Mouse (Mus musculus) hindbrain, embryonic 13.5 days (tissue): ENCODE data around the gene Kcna6. TPM values are rescaled to one million over a fixed set of nuclear protein-coding genes. Genes with fewer than 3 reads are reported as not detected.

ENCODE experiments used
- ATAC-seq: fragments of 200-750 bp; cut with Nextera tagmentation; 2 replicates; pipeline ENCODE4 v1.8.0; 2017; ENCODE audit warnings: moderate TSS enrichment; ENCODE audit not compliant: low FRiP score
- H3K27ac ChIP-seq: fragments of 300-500 bp; sonication (generic); 2 replicates; pipeline ENCODE4 v1.5.1; 2015; ENCODE audit warnings: inconsistent platforms, mild to moderate bottlenecking, moderate library complexity
- H3K27me3 ChIP-seq: fragments of 300-500 bp; sonication (generic); 2 replicates; pipeline ENCODE4 v1.6.1; 2015; ENCODE audit warnings: mild to moderate bottlenecking, inconsistent platforms
- H3K36me3 ChIP-seq: fragments of 300-500 bp; sonication (generic); 2 replicates; pipeline ENCODE4 v1.6.1; 2015; ENCODE audit warnings: mild to moderate bottlenecking, inconsistent platforms
- H3K4me1 ChIP-seq: fragments of 300-500 bp; sonication (generic); replicated peaks from 2 replicates; pipeline ENCODE4 v1.6.1; 2015; ENCODE audit warnings: inconsistent platforms
- H3K4me2 ChIP-seq: fragments of 300-500 bp; sonication (generic); 2 replicates; pipeline ENCODE4 v1.6.1; 2015; ENCODE audit warnings: inconsistent platforms, mild to moderate bottlenecking, moderate library complexity
- H3K4me3 ChIP-seq: fragments of 300-500 bp; sonication (generic); 2 replicates; pipeline ENCODE4 v1.5.1; 2015; ENCODE audit warnings: mild to moderate bottlenecking, inconsistent platforms
- H3K9ac ChIP-seq: fragments of 300-500 bp; sonication (generic); 2 replicates; pipeline ENCODE4 v1.6.1; 2015; ENCODE audit warnings: mild to moderate bottlenecking, inconsistent platforms
- H3K9me3 ChIP-seq: fragments of 300-500 bp; sonication (generic); 2 replicates; pipeline ENCODE4 v1.6.1; 2016; ENCODE audit warnings: inconsistent platforms
- WGBS: fragments of 180-500 bp; shearing (Covaris S2); methylation state at CpG from one replicate; pipeline ENCODE4 v1.1.7; 2015; 5-methylcytosine and 5-hydroxymethylcytosine counted together
- polyA plus RNA-seq: library from polyadenylated mRNA; unstranded; fragments of >200 nt; fragmentation: Nextera tagmentation; extraction: Ambion mirVana; gene quantifications from 2 replicates; pipeline ENCODE4 v1.2.1, GENCODE M21; 2015

Kcna6 gene
- 9.7 and 10.2 TPM in 2 replicates for polyA plus RNA-seq

GRCm38 (mm10) chr6:126740211-126741142 lies at the start of gene Kcna6:
Gene Kcna6, minus strand, starts transcription at chr6:126740674.
- Histone ChIP-seq H3K36me3 (no peaks in the 10 kb centered on the region), H3K9ac (peak within 1 kb of the TSS; percentile 75), H3K4me3 (peak within 1 kb of the TSS; percentile 58), H3K27me3 (peaks cover 50% of the 10 kb centered on the region), H3K27ac (peak within 1 kb of the TSS; percentile 72), H3K4me2 (peak within 1 kb of the TSS; percentile 84), H3K9me3 (no peaks in the 10 kb centered on the region), H3K4me1 (peaks cover 35% of the 10 kb centered on the region)
- ATAC-seq = peak; percentile 96
- WGBS = 3% methylated on average over 34 of the region's 36 CpGs

DNA sequence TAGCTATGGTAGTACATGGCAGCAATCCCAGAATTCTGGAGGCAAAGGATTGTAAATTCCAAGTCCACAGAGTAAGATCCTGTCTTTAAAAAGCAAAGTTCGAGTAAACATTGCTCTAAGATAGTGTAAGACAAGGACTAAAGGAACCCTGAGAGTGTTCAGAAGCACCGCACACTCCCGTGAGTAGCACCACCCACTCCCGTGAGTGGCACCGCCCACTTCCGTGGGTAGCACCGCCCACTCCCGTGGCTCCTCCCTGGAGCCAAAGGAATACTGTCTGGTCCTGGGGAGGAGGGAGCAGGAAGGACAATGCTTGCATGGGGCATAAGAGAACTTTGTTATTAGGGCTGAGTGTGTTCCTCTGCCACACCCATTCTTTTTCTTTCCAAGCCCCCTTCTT lies 48.4 kb upstream of the Kcna6 start:
- Histone ChIP-seq H3K36me3 (no peaks in the 10 kb centered on the region), H3K9me3 (no peaks in the 10 kb centered on the region), H3K9ac (no peak overlapping the region), H3K27ac (no peak overlapping the region), H3K27me3 (no peaks in the 10 kb centered on the region), H3K4me3 (no peak overlapping the region), H3K4me1 (no peaks in the 10 kb centered on the region), H3K4me2 (no peak overlapping the region)
- ATAC-seq = no peak
- WGBS = 85% methylated on average over 8 of the region's 8 CpGs

DNA sequence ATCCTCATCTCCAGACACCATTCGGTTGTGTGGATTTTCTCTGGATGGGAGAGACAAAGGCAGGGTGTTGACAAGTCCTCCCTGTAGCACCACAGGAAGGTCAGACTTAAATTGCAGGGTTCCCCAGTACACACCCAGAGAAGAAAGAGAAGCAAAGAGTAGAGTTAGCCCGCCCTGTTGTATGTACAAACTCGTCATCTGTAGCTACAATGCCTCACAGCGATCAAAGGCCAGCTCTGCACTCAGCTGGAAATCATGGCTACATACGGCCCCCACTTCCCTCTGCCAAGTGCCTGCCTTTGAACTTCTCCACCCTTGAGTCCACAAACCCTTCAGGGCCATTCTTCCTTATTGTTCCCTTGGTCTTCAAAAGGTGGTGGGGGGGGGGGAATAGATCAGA lies 43.7 kb upstream of the Kcna6 start:
- WGBS = 57% methylated on average over 5 of the region's 5 CpGs
- no peak for ATAC-seq
- Histone ChIP-seq H3K4me3 (no peak overlapping the region), H3K27ac (no peak overlapping the region), H3K4me2 (no peak overlapping the region), H3K9me3 (no peaks in the 10 kb centered on the region), H3K36me3 (no peaks in the 10 kb centered on the region), H3K9ac (no peak overlapping the region), H3K27me3 (no peaks in the 10 kb centered on the region), H3K4me1 (no peaks in the 10 kb centered on the region)

DNA sequence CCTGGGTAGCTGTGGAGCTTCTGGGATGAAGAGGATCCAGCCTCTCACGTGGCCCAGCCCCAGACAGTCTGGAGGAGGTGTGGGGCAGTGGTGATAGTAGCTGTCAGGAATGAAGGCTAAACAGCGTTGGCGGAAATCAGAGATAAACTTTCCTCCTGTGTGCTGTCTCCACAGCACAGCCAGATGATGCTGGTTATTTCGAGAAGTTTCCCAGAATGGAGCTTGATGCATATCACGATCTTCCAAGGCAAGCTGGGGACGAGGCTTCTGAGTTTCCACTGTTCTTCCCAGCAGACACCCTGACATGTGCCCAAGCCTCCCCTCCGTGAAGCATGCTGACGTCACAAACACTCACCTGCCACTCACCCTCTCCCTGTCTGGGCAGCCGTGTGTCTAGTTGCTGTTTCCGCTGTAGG lies 43.2 kb upstream of the Kcna6 start:
- Histone ChIP-seq H3K4me1 (no peaks in the 10 kb centered on the region), H3K27me3 (no peaks in the 10 kb centered on the region), H3K9ac (no peak overlapping the region), H3K4me2 (no peak overlapping the region), H3K36me3 (no peaks in the 10 kb centered on the region), H3K9me3 (no peaks in the 10 kb centered on the region), H3K4me3 (no peak overlapping the region), H3K27ac (no peak overlapping the region)
- ATAC-seq = no peak
- 66% methylated on average over 10 of the region's 10 CpGs for WGBS

GRCm38 (mm10) chr6:126783056-126783455 lies 42.6 kb upstream of the Kcna6 start:
- Histone ChIP-seq H3K4me1 (no peaks in the 10 kb centered on the region), H3K27ac (no peak overlapping the region), H3K9ac (no peak overlapping the region), H3K36me3 (no peaks in the 10 kb centered on the region), H3K4me3 (no peak overlapping the region), H3K9me3 (no peaks in the 10 kb centered on the region), H3K27me3 (no peaks in the 10 kb centered on the region), H3K4me2 (no peak overlapping the region)
- WGBS = 91% methylated on average over 1 of the region's 1 CpGs
- ATAC-seq = no peak

DNA sequence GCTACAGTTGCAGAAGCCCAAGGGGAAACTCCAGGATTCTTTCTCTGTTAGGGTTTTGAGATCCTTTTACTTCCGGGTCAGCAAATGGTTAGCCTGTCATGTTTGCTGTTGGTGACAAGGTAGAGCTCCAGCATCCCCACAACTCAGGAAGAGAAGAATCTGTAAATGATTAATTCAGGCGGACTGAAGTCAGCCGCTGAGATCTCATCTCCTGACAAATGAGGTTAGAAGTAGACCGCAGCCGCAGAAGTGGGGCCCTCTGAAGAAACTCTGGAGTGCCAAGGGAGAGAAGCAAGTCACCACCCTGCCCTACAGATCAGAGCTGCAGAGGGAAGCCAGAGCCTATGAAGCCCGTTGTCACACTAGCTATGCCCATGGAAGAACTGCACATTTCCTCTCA lies 37.4 kb upstream of the Kcna6 start:
- Histone ChIP-seq H3K9ac (no peak overlapping the region), H3K4me1 (no peaks in the 10 kb centered on the region), H3K4me3 (no peak overlapping the region), H3K27ac (no peak overlapping the region), H3K36me3 (no peaks in the 10 kb centered on the region), H3K9me3 (no peaks in the 10 kb centered on the region), H3K27me3 (no peaks in the 10 kb centered on the region), H3K4me2 (no peak overlapping the region)
- WGBS = 58% methylated on average over 6 of the region's 6 CpGs
- ATAC-seq = no peak

GRCm38 (mm10) chr6:126773873-126774272 lies 33.4 kb upstream of the Kcna6 start:
- Histone ChIP-seq H3K9ac (0 out of 2 replicates have a peak overlapping the region, but pooled peaks have one; percentile 8), H3K27me3 (no peaks in the 10 kb centered on the region), H3K4me2 (no peak overlapping the region), H3K4me3 (no peak overlapping the region), H3K4me1 (peaks cover 18% of the 10 kb centered on the region), H3K9me3 (no peaks in the 10 kb centered on the region), H3K27ac (no peak overlapping the region), H3K36me3 (no peaks in the 10 kb centered on the region)
- WGBS = 73% methylated on average over 4 of the region's 4 CpGs
- no peak for ATAC-seq

GRCm38 (mm10) chr6:126772326-126772725 lies 31.9 kb upstream of the Kcna6 start:
- H3K9me3 ChIP-seq = no peaks in the 10 kb centered on the region
- no peak overlapping the region for H3K4me2 ChIP-seq
- 85% methylated on average over 4 of the region's 4 CpGs for WGBS
- no peak overlapping the region for H3K9ac ChIP-seq
- no peak overlapping the region for H3K27ac ChIP-seq
- no peak overlapping the region for H3K4me3 ChIP-seq
- no peak for ATAC-seq
- peaks cover 33% of the 10 kb centered on the region for H3K4me1 ChIP-seq
- H3K36me3 ChIP-seq = no peaks in the 10 kb centered on the region
- H3K27me3 ChIP-seq = no peaks in the 10 kb centered on the region

- H3K4me1 ChIP-seq = peaks cover 43% of the 10 kb centered on the region
- H3K9me3 ChIP-seq = no peaks in the 10 kb centered on the region
- no peak overlapping the region for H3K4me2 ChIP-seq
- ATAC-seq = no peak
- H3K27me3 ChIP-seq = no peaks in the 10 kb centered on the region
- no peak overlapping the region for H3K9ac ChIP-seq
- peak overlapping the region; percentile 85 for H3K27ac ChIP-seq
- WGBS = 60% methylated on average over 12 of the region's 12 CpGs
- H3K36me3 ChIP-seq = no peaks in the 10 kb centered on the region
- H3K4me3 ChIP-seq = no peak overlapping the region
These were observed 29.8 kb upstream of the Kcna6 start for GRCm38 (mm10) chr6:126770146-126770731.

GRCm38 (mm10) chr6:126768957-126769665 lies 28.6 kb upstream of the Kcna6 start:
- H3K9ac ChIP-seq = no peak overlapping the region
- H3K36me3 ChIP-seq = no peaks in the 10 kb centered on the region
- H3K4me2 ChIP-seq = no peak overlapping the region
- 61% methylated on average over 11 of the region's 11 CpGs for WGBS
- peaks cover 49% of the 10 kb centered on the region for H3K4me1 ChIP-seq
- H3K27ac ChIP-seq = peak overlapping the region; percentile 85
- H3K27me3 ChIP-seq = no peaks in the 10 kb centered on the region
- no peak overlapping the region for H3K4me3 ChIP-seq
- no peak for ATAC-seq
- H3K9me3 ChIP-seq = no peaks in the 10 kb centered on the region

GRCm38 (mm10) chr6:126767610-126768532 lies 27.4 kb upstream of the Kcna6 start:
- Histone ChIP-seq H3K9me3 (no peaks in the 10 kb centered on the region), H3K27me3 (no peaks in the 10 kb centered on the region), H3K4me3 (no peak overlapping the region), H3K36me3 (no peaks in the 10 kb centered on the region), H3K4me1 (peaks cover 49% of the 10 kb centered on the region), H3K9ac (no peak overlapping the region), H3K4me2 (0 out of 2 replicates have a peak overlapping the region, but pooled peaks have one; percentile 4), H3K27ac (peak overlapping the region; percentile 85)
- WGBS = 12% methylated on average over 7 of the region's 7 CpGs
- ATAC-seq = peak; percentile 56
